Mouse (Mus musculus): Measurements from ENCODE around the gene Bex6. TPM values are rescaled to one million over a fixed set of nuclear protein-coding genes. Genes with fewer than 3 reads are reported as not detected.
A peak's percentile ranks its signal among the peaks of the same experiment; 100 is the strongest.

The Bex6 gene
- total and polyA plus RNA-seq, 2 experiments = not detected

- H3K4me3 ChIP-seq (ENCODE audit: insufficient read depth, low read depth, low read length) = peak overlapping the region; percentile 60
- no peaks in the 10 kb centered on the region for H3K27me3 ChIP-seq (ENCODE audit: control insufficient read depth, insufficient read depth, low read length)
- 70% methylated on average over 21 of the region's 21 CpGs for WGBS
- H3K36me3 ChIP-seq (ENCODE audit: control insufficient read depth, insufficient read depth, low read length) = no peaks in the 10 kb centered on the region
- DNase-seq (ENCODE audit: extremely low read depth, low read depth, low spot score) = no peak
- no peaks in the 10 kb centered on the region for H3K79me2 ChIP-seq (ENCODE audit: control insufficient read depth, insufficient read depth, low read length)
- H3K27ac ChIP-seq (replicated peaks; ENCODE audit: insufficient read depth, low read depth, low read length) = peak overlapping the region; percentile 92
- H3K4me1 ChIP-seq (ENCODE audit: control insufficient read depth, insufficient read depth, low read length) = no peaks in the 10 kb centered on the region
- peak overlapping the region; percentile 51 for H3K9ac ChIP-seq (ENCODE audit: low read depth, low read length)
- no peak for TF ChIP-seq POLR2A (IDR thresholded peaks at IDR 0.05; ENCODE audit: extremely low read depth, insufficient read depth, low read length)
- TF ChIP-seq CTCF (IDR thresholded peaks at IDR 0.05; ENCODE audit: low read depth, low read length) = no peak
These were observed 20.8 kb downstream of the Bex6 start for GRCm38 (mm10) chr16:32200256-32201003.

- 70% methylated on average over 9 of the region's 9 CpGs for WGBS
- Histone ChIP-seq H3K27me3 (ENCODE audit: control insufficient read depth, insufficient read depth, low read length) (no peaks in the 10 kb centered on the region), H3K4me1 (ENCODE audit: control insufficient read depth, insufficient read depth, low read length) (no peaks in the 10 kb centered on the region), H3K27ac (replicated peaks; ENCODE audit: insufficient read depth, low read depth, low read length) (peak overlapping the region; percentile 92), H3K79me2 (ENCODE audit: control insufficient read depth, insufficient read depth, low read length) (no peaks in the 10 kb centered on the region), H3K9ac (ENCODE audit: low read depth, low read length) (no peak overlapping the region), H3K4me3 (ENCODE audit: insufficient read depth, low read depth, low read length) (no peak overlapping the region; the same call in 1 of the 2 replicates), H3K36me3 (ENCODE audit: control insufficient read depth, insufficient read depth, low read length) (no peaks in the 10 kb centered on the region)
- no peak for DNase-seq (ENCODE audit: extremely low read depth, low read depth, low spot score)
- no peak for TF ChIP-seq POLR2A (IDR thresholded peaks at IDR 0.05; ENCODE audit: extremely low read depth, insufficient read depth, low read length)
These were observed 21.3 kb downstream of the Bex6 start for GRCm38 (mm10) chr16:32201004-32201325.

GRCm38 (mm10) chr16:32202681-32203080 lies 23.1 kb downstream of the Bex6 start:
- H3K79me2 ChIP-seq (ENCODE audit: control insufficient read depth, insufficient read depth, low read length) = no peaks in the 10 kb centered on the region
- no peak overlapping the region for H3K4me3 ChIP-seq (ENCODE audit: insufficient read depth, low read depth, low read length)
- H3K36me3 ChIP-seq (ENCODE audit: control insufficient read depth, insufficient read depth, low read length) = no peaks in the 10 kb centered on the region
- H3K27me3 ChIP-seq (ENCODE audit: control insufficient read depth, insufficient read depth, low read length) = no peaks in the 10 kb centered on the region
- no peak for TF ChIP-seq POLR2A (IDR thresholded peaks at IDR 0.05; ENCODE audit: extremely low read depth, insufficient read depth, low read length)
- peak; percentile 91 for TF ChIP-seq CTCF (IDR thresholded peaks at IDR 0.05; ENCODE audit: low read depth, low read length)
- peak; percentile 71 for DNase-seq (ENCODE audit: extremely low read depth, low read depth, low spot score)
- H3K4me1 ChIP-seq (ENCODE audit: control insufficient read depth, insufficient read depth, low read length) = no peaks in the 10 kb centered on the region
- no peak overlapping the region for H3K27ac ChIP-seq (replicated peaks; ENCODE audit: insufficient read depth, low read depth, low read length)
- no peak overlapping the region for H3K9ac ChIP-seq (ENCODE audit: low read depth, low read length)
- 60% methylated on average over 6 of the region's 6 CpGs for WGBS

- Histone ChIP-seq H3K27me3 (ENCODE audit: control insufficient read depth, insufficient read depth, low read length) (peaks cover 2% of the 10 kb centered on the region; the same call in 1 of the 2 replicates), H3K9ac (ENCODE audit: low read depth, low read length) (no peak overlapping the region), H3K36me3 (ENCODE audit: control insufficient read depth, insufficient read depth, low read length) (no peaks in the 10 kb centered on the region), H3K4me3 (ENCODE audit: insufficient read depth, low read depth, low read length) (no peak overlapping the region), H3K4me1 (ENCODE audit: control insufficient read depth, insufficient read depth, low read length) (no peaks in the 10 kb centered on the region), H3K27ac (replicated peaks; ENCODE audit: insufficient read depth, low read depth, low read length) (no peak overlapping the region), H3K79me2 (ENCODE audit: control insufficient read depth, insufficient read depth, low read length) (no peaks in the 10 kb centered on the region)
- no peak for DNase-seq (ENCODE audit: extremely low read depth, low read depth, low spot score)
- TF ChIP-seq CTCF (IDR thresholded peaks at IDR 0.05; ENCODE audit: low read depth, low read length) = 0 out of 2 replicates have a peak, but pooled peaks have one; percentile 3
- no peak for TF ChIP-seq POLR2A (IDR thresholded peaks at IDR 0.05; ENCODE audit: extremely low read depth, insufficient read depth, low read length)
- WGBS = 54% methylated on average over 3 of the region's 3 CpGs
These were observed 25.3 kb downstream of the Bex6 start for GRCm38 (mm10) chr16:32204902-32205301.

- no peak overlapping the region for H3K9ac ChIP-seq (ENCODE audit: low read depth, low read length)
- H3K4me3 ChIP-seq (ENCODE audit: insufficient read depth, low read depth, low read length) = no peak overlapping the region
- H3K27ac ChIP-seq (replicated peaks; ENCODE audit: insufficient read depth, low read depth, low read length) = no peak overlapping the region
- H3K4me1 ChIP-seq (ENCODE audit: control insufficient read depth, insufficient read depth, low read length) = no peaks in the 10 kb centered on the region
- no peak for TF ChIP-seq CTCF (IDR thresholded peaks at IDR 0.05; ENCODE audit: low read depth, low read length)
- TF ChIP-seq POLR2A (IDR thresholded peaks at IDR 0.05; ENCODE audit: extremely low read depth, insufficient read depth, low read length) = no peak
- H3K36me3 ChIP-seq (ENCODE audit: control insufficient read depth, insufficient read depth, low read length) = no peaks in the 10 kb centered on the region
- no peaks in the 10 kb centered on the region for H3K79me2 ChIP-seq (ENCODE audit: control insufficient read depth, insufficient read depth, low read length)
- H3K27me3 ChIP-seq (ENCODE audit: control insufficient read depth, insufficient read depth, low read length) = peaks cover 2% of the 10 kb centered on the region; the same call in 1 of the 2 replicates
- no peak for DNase-seq (ENCODE audit: extremely low read depth, low read depth, low spot score)
These were observed 34.5 kb downstream of the Bex6 start for GRCm38 (mm10) chr16:32214156-32214555.

- H3K79me2 ChIP-seq (ENCODE audit: control insufficient read depth, insufficient read depth, low read length) = no peaks in the 10 kb centered on the region
- DNase-seq (ENCODE audit: extremely low read depth, low read depth, low spot score) = no peak
- H3K9ac ChIP-seq (ENCODE audit: low read depth, low read length) = no peak overlapping the region
- H3K36me3 ChIP-seq (ENCODE audit: control insufficient read depth, insufficient read depth, low read length) = no peaks in the 10 kb centered on the region
- TF ChIP-seq POLR2A (IDR thresholded peaks at IDR 0.05; ENCODE audit: extremely low read depth, insufficient read depth, low read length) (no peak), CTCF (IDR thresholded peaks at IDR 0.05; ENCODE audit: low read depth, low read length) (no peak)
- H3K27me3 ChIP-seq (ENCODE audit: control insufficient read depth, insufficient read depth, low read length) = no peaks in the 10 kb centered on the region
- no peak overlapping the region for H3K27ac ChIP-seq (replicated peaks; ENCODE audit: insufficient read depth, low read depth, low read length)
- H3K4me3 ChIP-seq (ENCODE audit: insufficient read depth, low read depth, low read length) = no peak overlapping the region
- H3K4me1 ChIP-seq (ENCODE audit: control insufficient read depth, insufficient read depth, low read length) = no peaks in the 10 kb centered on the region
- 71% methylated on average over 17 of the region's 17 CpGs for WGBS
These were observed 35.4 kb downstream of the Bex6 start for GRCm38 (mm10) chr16:32214804-32215576.
